In genomic region chr2:32962875-32963220, GRCm38 (mm10) we compare ENCODE assay signal across 8 mouse cellular contexts. TPM values are rescaled to one million over a fixed set of nuclear protein-coding genes. Genes with fewer than 3 reads are reported as not detected.
DNase-seq lines count a peak whose midpoint lies in the region; ATAC-seq and TF ChIP-seq lines count a peak whose summit lies in the region.

No protein-coding gene starts in this region.

- H3K27ac ChIP-seq in lung, embryonic 16.5 days (ENCODE audit: low read length): peak overlapping the region; percentile 88
- H3K27ac ChIP-seq in embryonic facial prominence, embryonic 14.5 days (replicated peaks; ENCODE audit: low read depth, low read length): peak overlapping the region; percentile 88
- H3K27ac ChIP-seq in limb, embryonic 15.5 days: peak overlapping the region; percentile 88

- TF ChIP-seq CTCF in lung, adult 2 months (IDR thresholded peaks at IDR 0.05; ENCODE audit: insufficient read depth, low read length): no peak

- H3K9me3 ChIP-seq in lung, embryonic 16.5 days (ENCODE audit: control insufficient read depth, low read length): no peaks in the 10 kb centered on the region
- H3K9me3 ChIP-seq in embryonic facial prominence, embryonic 14.5 days (ENCODE audit: control insufficient read depth, low read length): no peaks in the 10 kb centered on the region
- no peaks in the 10 kb centered on the region for H3K9me3 ChIP-seq in limb, embryonic 15.5 days

- peaks cover 18% of the 10 kb centered on the region for H3K36me3 ChIP-seq in lung, embryonic 16.5 days (ENCODE audit: control insufficient read depth, insufficient read depth, low read length)
- H3K36me3 ChIP-seq in embryonic facial prominence, embryonic 14.5 days (ENCODE audit: control insufficient read depth, insufficient read depth, low read length): peaks cover 27% of the 10 kb centered on the region
- peaks cover 33% of the 10 kb centered on the region for H3K36me3 ChIP-seq in limb, embryonic 15.5 days

- no peaks in the 10 kb centered on the region for H3K27me3 ChIP-seq in lung, embryonic 16.5 days (ENCODE audit: control insufficient read depth, insufficient read depth, low read depth, low read length)
- no peaks in the 10 kb centered on the region for H3K27me3 ChIP-seq in embryonic facial prominence, embryonic 14.5 days (replicated peaks; ENCODE audit: control insufficient read depth, insufficient read depth, low read length)
- no peaks in the 10 kb centered on the region for H3K27me3 ChIP-seq in limb, embryonic 15.5 days

- H3K4me1 ChIP-seq in lung, embryonic 16.5 days (replicated peaks; ENCODE audit: control insufficient read depth, insufficient read depth, low read length): peaks cover 39% of the 10 kb centered on the region
- H3K4me1 ChIP-seq in lung, adult 2 months (ENCODE audit: control insufficient read depth, insufficient read depth, low read length): peaks cover 5% of the 10 kb centered on the region
- peaks cover 21% of the 10 kb centered on the region for H3K4me1 ChIP-seq in embryonic facial prominence, embryonic 14.5 days (ENCODE audit: control insufficient read depth, insufficient read depth, low read length)
- peaks cover 48% of the 10 kb centered on the region for H3K4me1 ChIP-seq in limb, embryonic 15.5 days

- TF ChIP-seq POLR2A in lung, adult 2 months (IDR thresholded peaks at IDR 0.05; ENCODE audit: borderline replicate concordance, extremely low read depth, low read depth, low read length): no peak

- peak overlapping the region; percentile 92 for H3K9ac ChIP-seq in lung, embryonic 16.5 days (ENCODE audit: low read length)
- H3K9ac ChIP-seq in embryonic facial prominence, embryonic 14.5 days (ENCODE audit: low read depth, low read length): peak overlapping the region; percentile 95
- H3K9ac ChIP-seq in limb, embryonic 15.5 days: peak overlapping the region; percentile 89

- H3K4me2 ChIP-seq in lung, embryonic 16.5 days (ENCODE audit: low read depth, low read length): peak overlapping the region; percentile 93
- peak overlapping the region; percentile 64 for H3K4me2 ChIP-seq in embryonic facial prominence, embryonic 14.5 days (ENCODE audit: low read depth, low read length)
- H3K4me2 ChIP-seq in limb, embryonic 15.5 days: peak overlapping the region; percentile 74

- no peak for DNase-seq in lung, adult 2 months
- DNase-seq in embryonic facial prominence, embryonic 14.5 days (ENCODE audit: low spot score): no peak
- peak; percentile 61 to 78 for DNase-seq in thymus, adult 18-20 months
- DNase-seq in cerebellum, adult 18-20 months: no peak
- DNase-seq in embryo, embryonic 10 days (ENCODE audit: low spot score): no peak
- no peak for DNase-seq in left cerebral cortex, adult 18-20 months (ENCODE audit: low spot score in 2 of 2)

- H3K4me3 ChIP-seq in lung, embryonic 16.5 days (ENCODE audit: low read length): peak overlapping the region; percentile 85
- H3K4me3 ChIP-seq in lung, adult 2 months (replicated peaks; ENCODE audit: extremely low read depth, low read depth, low read length): no peak overlapping the region
- peak overlapping the region; percentile 51 for H3K4me3 ChIP-seq in embryonic facial prominence, embryonic 14.5 days (ENCODE audit: low read depth, low read length)
- peak overlapping the region; percentile 79 for H3K4me3 ChIP-seq in limb, embryonic 15.5 days

- ATAC-seq in lung, embryonic 16.5 days (ENCODE audit: low read depth): no peak
- no peak for ATAC-seq in embryonic facial prominence, embryonic 14.5 days (ENCODE audit: low read depth)
- no peak for ATAC-seq in limb, embryonic 15.5 days (ENCODE audit: insufficient number of reproducible peaks, low FRiP score, low TSS enrichment, low read depth)

- 4% methylated on average over 9 of the region's 9 CpGs for WGBS in lung, embryonic 16.5 days
- WGBS in lung, adult 2 months: 21% methylated on average over 9 of the region's 9 CpGs
- WGBS in embryonic facial prominence, embryonic 14.5 days: 4% methylated on average over 9 of the region's 9 CpGs
- WGBS in limb, embryonic 15.5 days: 6% methylated on average over 9 of the region's 9 CpGs

RNA-seq across cellular contexts. Expression of gene Lrsam1, which starts 1.4 kb away (rescaled TPM):
- 9.3 and 10.6 TPM in 2 replicates for polyA plus RNA-seq in lung, embryonic 16.5 days (2015; fragmentation: Nextera tagmentation; extraction: Ambion mirVana)
- polyA plus RNA-seq in lung, adult 2 months (2012; rRNA removed): 17.4 and 18.4 TPM in 2 replicates
- polyA plus RNA-seq in embryonic facial prominence, embryonic 14.5 days (2014; fragmentation: Nextera tagmentation; extraction: Ambion mirVana): 9.2 and 10.9 TPM in 2 replicates
- 11.3 and 12.0 TPM in 2 replicates for polyA plus RNA-seq in limb, embryonic 15.5 days (2015; fragmentation: Nextera tagmentation; extraction: Ambion mirVana)
- total RNA-seq in left cerebral cortex, adult 18-20 months (2021): 10 to 100 TPM; 38.7 to 44.6 TPM

RNA-seq across cellular contexts. Expression of gene Rpl12, which starts 1.5 kb away (rescaled TPM):
- 145 and 151 TPM in 2 replicates for polyA plus RNA-seq in lung, embryonic 16.5 days (2015; fragmentation: Nextera tagmentation; extraction: Ambion mirVana)
- 190 and 241 TPM in 2 replicates for polyA plus RNA-seq in lung, adult 2 months (2012; rRNA removed)
- polyA plus RNA-seq in embryonic facial prominence, embryonic 14.5 days (2014; fragmentation: Nextera tagmentation; extraction: Ambion mirVana): 224 and 237 TPM in 2 replicates
- 154 and 176 TPM in 2 replicates for polyA plus RNA-seq in limb, embryonic 15.5 days (2015; fragmentation: Nextera tagmentation; extraction: Ambion mirVana)
- 100 to 1,000 TPM; 114 to 120 TPM for total RNA-seq in left cerebral cortex, adult 18-20 months (2021)

RNA-seq across cellular contexts. Expression of gene Slc2a8, which starts 19.0 kb away (rescaled TPM):
- 19.2 and 20.6 TPM in 2 replicates for polyA plus RNA-seq in lung, embryonic 16.5 days (2015; fragmentation: Nextera tagmentation; extraction: Ambion mirVana)
- 48.4 and 65.1 TPM in 2 replicates for polyA plus RNA-seq in lung, adult 2 months (2012; rRNA removed)
- 12.2 and 15.7 TPM in 2 replicates for polyA plus RNA-seq in embryonic facial prominence, embryonic 14.5 days (2014; fragmentation: Nextera tagmentation; extraction: Ambion mirVana)
- 22.1 and 22.4 TPM in 2 replicates for polyA plus RNA-seq in limb, embryonic 15.5 days (2015; fragmentation: Nextera tagmentation; extraction: Ambion mirVana)
- total RNA-seq in left cerebral cortex, adult 18-20 months (2021): 10 to 100 TPM; 24.0 to 26.1 TPM

Comparison
In these comparisons a context has a peak if more than half of its experiments do, and no peak if none do; other contexts are left out.
1. DNase-seq: peak in thymus, adult 18-20 months (2 of 2); none in lung, adult 2 months (single experiment), embryonic facial prominence, embryonic 14.5 days (single experiment), cerebellum, adult 18-20 months (0 of 2), embryo, embryonic 10 days (single experiment) and left cerebral cortex, adult 18-20 months (0 of 2).
2. Peak in every context shown above with its lines, with median percentiles within 50 percentile points of each other: H3K27ac ChIP-seq, H3K4me2 ChIP-seq and H3K9ac ChIP-seq.